Mouse (Mus musculus) kidney, adult 2 months (tissue): ENCODE results near the gene Grhpr.

Experiments
- CTCF ChIP-seq: fragments of 200-500 bp; conservative IDR thresholded peaks from 2 replicates; pipeline ENCODE4 v1.5.1; 2011; ENCODE audit warnings: low read depth, mild to moderate bottlenecking, control low read depth, low read length, moderate library complexity, mixed read lengths; ENCODE audit not compliant: insufficient read depth, insufficient read length
- POLR2A ChIP-seq: fragments of 200-500 bp; IDR thresholded peaks from one replicate; pipeline ENCODE4 v1.6.1; 2011; ENCODE audit warnings: low read depth, low read length, control low read depth

GRCm38 (mm10) chr4:44994776-44995175, 13.6 kb downstream of the Grhpr start:
- TF ChIP-seq CTCF (no peak), POLR2A (no peak)
